Mouse (Mus musculus): ENCODE measurements around the gene 9930104L06Rik. TPM values are rescaled to one million over a fixed set of nuclear protein-coding genes. Genes with fewer than 3 reads are reported as not detected.

The 9930104L06Rik gene
- total and polyA plus RNA-seq, 3 experiments, result 12.3 to 15.9 (median 14.8) TPM

GRCm38 (mm10) chr4:124987711-124988097 is 50.9 kb downstream of the 9930104L06Rik start:
- no peak for DNase-seq (ENCODE audit: extremely low read depth)
- Histone ChIP-seq H3K27ac (ENCODE audit: insufficient read depth, low read depth) (no peak overlapping the region), H3K79me2 (replicated peaks; ENCODE audit: control insufficient read depth, extremely low read depth, insufficient read depth, poor library complexity, severe bottlenecking) (no peaks in the 10 kb centered on the region), H3K4me1 (ENCODE audit: control insufficient read depth in 1 of 2, insufficient read depth in 2 of 2) (peaks cover 34 to 48% of the 10 kb centered on the region in 2 experiments), H3K27me3 (replicated peaks) (peaks cover 27% of the 10 kb centered on the region), H3K36me3 (replicated peaks in 1 of 2; ENCODE audit: control insufficient read depth in 1 of 2, insufficient read depth in 1 of 2, low read length in 1 of 2) (no peaks in the 10 kb centered on the region), H3K9me3 (replicated peaks; ENCODE audit: low read length) (peaks cover 2% of the 10 kb centered on the region), H3K4me2 (ENCODE audit: insufficient read depth, low read depth, poor library complexity, severe bottlenecking) (no peak overlapping the region), H3K9ac (ENCODE audit: insufficient read depth, low read depth) (no peak overlapping the region), H3K4me3 (replicated peaks in 1 of 3; ENCODE audit: low read depth in 2 of 3, low read length in 2 of 3, poor library complexity in 1 of 3) (no peak overlapping the region)
- dilution Hi-C loops (cut with MboI; ENCODE audit: extremely low pct_ligation_motif_present, extremely low pct_unique_long_range_greater_than_20kb, low sequenced_read_pairs), result no loop called here
- in situ Hi-C loops (cut with MboI; ENCODE audit: low pct_ligation_motif_present, low pct_unique_long_range_greater_than_20kb, low sequenced_read_pairs), result no loop called here
- TF ChIP-seq JUN (IDR thresholded peaks at IDR 0.05; ENCODE audit: insufficient read depth, low read depth, low read length), result no peak
- TF ChIP-seq NRF1 (IDR thresholded peaks at IDR 0.05; ENCODE audit: low read depth, low read length), result no peak
- TF ChIP-seq GABPA (IDR thresholded peaks at IDR 0.05; ENCODE audit: insufficient replicate concordance, low read depth, low read length), result no peak
- no peak for TF ChIP-seq RCOR1 (conservative IDR thresholded peaks at IDR 0.05; ENCODE audit: low read depth, low read length)
- TF ChIP-seq CHD1 (IDR thresholded peaks at IDR 0.05; ENCODE audit: low read depth, low read length), result no peak
- no peak for TF ChIP-seq HCFC1 (IDR thresholded peaks at IDR 0.05; ENCODE audit: low read depth, low read length)
- TF ChIP-seq ETS1 (conservative IDR thresholded peaks at IDR 0.05; ENCODE audit: low read depth, low read length), result no peak
- TF ChIP-seq SMC3 (IDR thresholded peaks at IDR 0.05; ENCODE audit: low read depth, low read length), result no peak
- no peak for TF ChIP-seq MAX (IDR thresholded peaks at IDR 0.05; ENCODE audit: low read length)
- TF ChIP-seq ZKSCAN1 (IDR thresholded peaks at IDR 0.05; ENCODE audit: borderline replicate concordance, low read depth, low read length), result no peak
- TF ChIP-seq POLR2AphosphoS2 (IDR thresholded peaks at IDR 0.05; ENCODE audit: low read depth, low read length), result no peak
- TF ChIP-seq MYC (IDR thresholded peaks at IDR 0.05; ENCODE audit: low read depth, low read length), result no peak

GRCm38 (mm10) chr4:124988382-124988781 is 51.5 kb downstream of the 9930104L06Rik start:
- no peak for TF ChIP-seq POLR2A (IDR thresholded peaks at IDR 0.05; ENCODE audit: low read depth, low read length)
- no peak for TF ChIP-seq MYC (IDR thresholded peaks at IDR 0.05; ENCODE audit: low read depth, low read length)
- no peak for TF ChIP-seq IRF4 (IDR thresholded peaks at IDR 0.05; ENCODE audit: low read depth, low read length)
- no peak for TF ChIP-seq USF2 (conservative IDR thresholded peaks at IDR 0.05; ENCODE audit: low read depth, low read length)
- no peak for TF ChIP-seq MAZ (IDR thresholded peaks at IDR 0.05; ENCODE audit: low read depth, low read length)
- no peak overlapping the region for H3K27ac ChIP-seq (ENCODE audit: insufficient read depth, low read depth)
- dilution Hi-C loops (cut with MboI; ENCODE audit: extremely low pct_ligation_motif_present, extremely low pct_unique_long_range_greater_than_20kb, low sequenced_read_pairs) (no loop called here), in situ Hi-C loops (cut with MboI; ENCODE audit: low pct_ligation_motif_present, low pct_unique_long_range_greater_than_20kb, low sequenced_read_pairs) (no loop called here)
- H3K4me1 ChIP-seq (ENCODE audit: control insufficient read depth in 1 of 2, insufficient read depth in 2 of 2), result peaks cover 34 to 48% of the 10 kb centered on the region in 2 experiments
- H3K36me3 ChIP-seq (replicated peaks in 1 of 2; ENCODE audit: control insufficient read depth in 1 of 2, insufficient read depth in 1 of 2, low read length in 1 of 2), result no peaks in the 10 kb centered on the region
- H3K9ac ChIP-seq (ENCODE audit: insufficient read depth, low read depth), result no peak overlapping the region
- peak overlapping the region; percentile 24 for H3K4me2 ChIP-seq (ENCODE audit: insufficient read depth, low read depth, poor library complexity, severe bottlenecking)
- H3K4me3 ChIP-seq (replicated peaks in 1 of 3; ENCODE audit: low read depth in 2 of 3, low read length in 2 of 3, poor library complexity in 1 of 3), result no peak overlapping the region
- H3K79me2 ChIP-seq (replicated peaks; ENCODE audit: control insufficient read depth, extremely low read depth, insufficient read depth, poor library complexity, severe bottlenecking), result no peaks in the 10 kb centered on the region
- H3K9me3 ChIP-seq (replicated peaks; ENCODE audit: low read length), result peaks cover 2% of the 10 kb centered on the region
- DNase-seq (ENCODE audit: extremely low read depth), result no peak
- H3K27me3 ChIP-seq (replicated peaks), result peaks cover 21% of the 10 kb centered on the region

All from CH12.LX (cell line).